Mouse (Mus musculus) E14TG2a.4 (cell line): Measurements from ENCODE around the gene Lyrm1.

ENCODE experiments used
- CTCF ChIP-seq: conservative IDR thresholded peaks from 2 replicates; pipeline ENCODE4 v1.5.1; 2014; ENCODE audit warnings: low read length
- NANOG ChIP-seq: IDR thresholded peaks from 2 replicates; pipeline ENCODE4 v1.6.1; 2014; ENCODE audit warnings: borderline replicate concordance, low read length, mixed read lengths

DNA sequence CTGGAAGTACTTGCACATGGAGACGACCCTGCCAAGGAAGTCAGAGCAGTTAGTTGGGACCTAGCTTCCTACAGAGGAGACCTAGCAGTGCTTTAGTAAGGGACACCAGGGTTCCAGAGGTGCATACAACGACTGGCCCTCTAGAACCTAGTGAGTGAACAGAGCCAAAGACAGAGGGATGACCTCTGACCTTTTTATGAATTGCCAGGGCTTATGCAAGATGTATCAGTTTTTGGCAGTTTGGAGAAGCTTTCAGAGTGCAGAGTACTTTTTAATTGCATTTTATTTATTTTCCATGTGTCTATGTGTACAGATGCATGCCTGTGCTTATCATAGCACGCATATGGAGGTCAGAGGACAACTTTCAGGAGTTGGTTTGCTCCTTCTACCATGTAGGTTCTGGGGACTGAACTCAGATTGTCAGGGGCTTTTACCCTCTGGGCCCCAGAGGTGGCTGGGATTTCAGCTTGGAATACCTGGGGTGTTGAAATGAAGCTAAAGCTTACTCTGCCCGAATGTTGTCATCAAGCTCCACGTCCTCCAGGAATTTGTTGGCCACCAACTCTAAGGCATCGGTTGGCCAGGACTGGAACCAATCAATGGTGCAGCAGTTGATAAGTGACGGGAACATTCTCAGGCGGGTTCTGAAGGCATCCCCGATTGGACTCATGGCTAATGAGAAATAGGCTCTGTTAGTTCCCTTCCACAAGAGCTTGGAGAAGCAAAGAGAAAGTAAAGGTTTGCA is 70.2 kb downstream of the Lyrm1 start:
- TF ChIP-seq CTCF (no peak), NANOG (no peak)
